Mouse (Mus musculus): ENCODE results near the gene Tmem72. TPM values are rescaled to one million over a fixed set of nuclear protein-coding genes. Genes with fewer than 3 reads are reported as not detected.
A peak's percentile ranks its signal among the peaks of the same experiment; 100 is the strongest.

The Tmem72 gene
- total RNA-seq, 2 experiments from 2014 or later, result 0.59 to 4.6 TPM

GRCm38 (mm10) chr6:116651437-116652118 lies 65.1 kb downstream of the Tmem72 start:
- DNase-seq (ENCODE audit: low spot score in 2 of 2), result no peak

- DNase-seq (ENCODE audit: low spot score in 2 of 2), result no peak
Observed at GRCm38 (mm10) chr6:116650406-116650805, 66.3 kb downstream of the Tmem72 start, which contains the start of gene Depp1. Gene Depp1, plus strand, starts transcription at chr6:116650609.

GRCm38 (mm10) chr6:116649811-116650210 lies 66.9 kb downstream of the Tmem72 start:
- DNase-seq (ENCODE audit: low spot score in 2 of 2), result no peak

- DNase-seq (ENCODE audit: low spot score in 2 of 2), result no peak
Observed at GRCm38 (mm10) chr6:116647763-116648162, 69.0 kb downstream of the Tmem72 start.

- DNase-seq (ENCODE audit: low spot score in 2 of 2), result no peak
Observed at GRCm38 (mm10) chr6:116644335-116644734, 72.4 kb downstream of the Tmem72 start.

GRCm38 (mm10) chr6:116643881-116644280 lies 72.8 kb downstream of the Tmem72 start:
- DNase-seq (ENCODE audit: low spot score in 2 of 2), result no peak

- DNase-seq (ENCODE audit: low spot score in 2 of 2), result no peak
Observed at GRCm38 (mm10) chr6:116642942-116643341, 73.8 kb downstream of the Tmem72 start.

GRCm38 (mm10) chr6:116639663-116640062 lies 77.0 kb downstream of the Tmem72 start:
- DNase-seq (ENCODE audit: low spot score in 2 of 2), result no peak

GRCm38 (mm10) chr6:116638871-116639270 lies 77.8 kb downstream of the Tmem72 start:
- no peak for DNase-seq (ENCODE audit: low spot score in 2 of 2)

GRCm38 (mm10) chr6:116637496-116637895 lies 79.2 kb downstream of the Tmem72 start:
- DNase-seq (ENCODE audit: low spot score in 2 of 2), result no peak

- DNase-seq (ENCODE audit: low spot score in 2 of 2), result no peak
Observed at GRCm38 (mm10) chr6:116636581-116637235, 80.0 kb downstream of the Tmem72 start.

GRCm38 (mm10) chr6:116635251-116636180 lies 81.2 kb downstream of the Tmem72 start:
- no peak for DNase-seq (ENCODE audit: low spot score in 2 of 2)

GRCm38 (mm10) chr6:116633741-116634695 lies 82.7 kb downstream of the Tmem72 start:
- DNase-seq (ENCODE audit: low spot score in 2 of 2), result no peak

GRCm38 (mm10) chr6:116632129-116632528 lies 84.6 kb downstream of the Tmem72 start:
- peak; percentile 31 to 57 for DNase-seq (ENCODE audit: low spot score in 2 of 2)

GRCm38 (mm10) chr6:116629766-116630165 lies 86.9 kb downstream of the Tmem72 start:
- no peak for DNase-seq (ENCODE audit: low spot score in 2 of 2)

Small RNA genes within 50 kb of the gene (microRNA-seq; reads per million reads assigned to microRNA genes)
- not detected for gene Mir7043

Other genes with a start within 250 kb of the Tmem72 start
- not detected for gene Olfr211, start 227.8 kb downstream of the Tmem72 start, total RNA-seq (2021)
- under 1 TPM in 1 of 2 experiments, not detected in 1; 0.17 TPM for gene Olfr212, start 210.4 kb downstream of the Tmem72 start, total RNA-seq (2021)
- not detected for gene Olfr213, start 178.5 kb downstream of the Tmem72 start, total RNA-seq (2021)
- 1 to 10 TPM; 4.0 to 5.7 TPM for gene Gm5580, start 165.8 kb downstream of the Tmem72 start, total RNA-seq (2021)
- not detected for gene Olfr214, start 162.7 kb downstream of the Tmem72 start, total RNA-seq (2021)
- not detected for gene Olfr215, start 132.7 kb downstream of the Tmem72 start, total RNA-seq (2021)
- 10 to 100 TPM; 32.3 to 37.3 TPM for gene Zfp422, start 87.9 kb downstream of the Tmem72 start, total RNA-seq (2021)
- gene Depp1, start 66.3 kb downstream of the Tmem72 start, total RNA-seq (2021), result 10 to 100 TPM in 1 of 2 experiments, 1 to 10 TPM in 1; 7.1 to 13.3 TPM
- 1 to 10 TPM; 5.7 to 7.7 TPM for gene Rassf4, start 43.0 kb downstream of the Tmem72 start, total RNA-seq (2021)

Measured in adrenal gland, postnatal 4 days (tissue).